Mouse (Mus musculus) liver, adult 10 weeks (tissue): ENCODE measurements around the gene Krtap3-3. TPM values are rescaled to one million over a fixed set of nuclear protein-coding genes. Genes with fewer than 3 reads are reported as not detected.

Experiments used
- polyA plus RNA-seq: library from polyadenylated mRNA; stranded (reverse); fragments of 350-450 nt; fragmentation: Illumina TruSeq; extraction: RNeasy Lipid Tissue Mini Kit (QIAGEN cat#74804); gene quantifications from one replicate; pipeline ENCODE4 v1.2.3, GENCODE M21; 2014; ENCODE audit warnings: low read depth, low replicate concordance

The Krtap3-3 gene
- not detected for polyA plus RNA-seq

GRCm38 (mm10) chr11:99550765-99551164, at the start of gene Krtap3-3:
Gene Krtap3-3, minus strand, starts transcription at chr11:99550865.

GRCm38 (mm10) chr11:99597742-99598141, 47.1 kb upstream of the Krtap3-3 start, which contains the start of gene Krtap9-3:
Gene Krtap9-3, minus strand, starts transcription at chr11:99598105.

GRCm38 (mm10) chr11:99590981-99591380, 40.3 kb upstream of the Krtap3-3 start, which contains the start of gene Krtap1-3:
Gene Krtap1-3, minus strand, starts transcription at chr11:99591339.

GRCm38 (mm10) chr11:99583245-99583704, 32.6 kb upstream of the Krtap3-3 start, which contains the start of gene Krtap1-4:
Gene Krtap1-4, minus strand, starts transcription at chr11:99583654.

GRCm38 (mm10) chr11:99580636-99581035, 30.0 kb upstream of the Krtap3-3 start, which contains the start of gene Krtap1-5:
Gene Krtap1-5, minus strand, starts transcription at chr11:99581016.

GRCm38 (mm10) chr11:99566530-99566929, 15.9 kb upstream of the Krtap3-3 start, which contains the start of gene Krtap3-1:
Gene Krtap3-1, minus strand, starts transcription at chr11:99566630.

GRCm38 (mm10) chr11:99559366-99559765, 8.7 kb upstream of the Krtap3-3 start, which contains the start of gene Gm11939:
Gene Gm11939, minus strand, starts transcription at chr11:99559466.

GRCm38 (mm10) chr11:99556753-99557152, 6.1 kb upstream of the Krtap3-3 start, which contains the start of gene Krtap3-2:
Gene Krtap3-2, minus strand, starts transcription at chr11:99556853.

GRCm38 (mm10) chr11:99521288-99521860, 29.3 kb downstream of the Krtap3-3 start, which contains the start of gene Krt39:
Gene Krt39, minus strand, starts transcription at chr11:99521338.

Other genes with a start within 250 kb of the Krtap3-3 start
- not detected for gene Krt25, start 227.9 kb downstream of the Krtap3-3 start, polyA plus RNA-seq
- gene Krt26, start 212.9 kb downstream of the Krtap3-3 start, polyA plus RNA-seq = not detected
- gene Krt27, start 199.8 kb downstream of the Krtap3-3 start, polyA plus RNA-seq = not detected
- not detected for gene Krt28, start 176.0 kb downstream of the Krtap3-3 start, polyA plus RNA-seq
- gene Krt10, start 161.5 kb downstream of the Krtap3-3 start, polyA plus RNA-seq = 6.3 TPM
- gene Krt12, start 128.6 kb downstream of the Krtap3-3 start, polyA plus RNA-seq = not detected
- not detected for gene Krt20, start 112.7 kb downstream of the Krtap3-3 start, polyA plus RNA-seq
- 2.0 TPM for gene Krt23, start 57.7 kb downstream of the Krtap3-3 start, polyA plus RNA-seq
- not detected for gene Krt39, start 29.5 kb downstream of the Krtap3-3 start, polyA plus RNA-seq
- gene Krt40, start 7.7 kb downstream of the Krtap3-3 start, polyA plus RNA-seq = not detected
- not detected for gene Krtap3-2, start 6.0 kb upstream of the Krtap3-3 start, polyA plus RNA-seq
- gene Gm11939, start 8.6 kb upstream of the Krtap3-3 start, polyA plus RNA-seq = not detected
- gene Krtap3-1, start 15.8 kb upstream of the Krtap3-3 start, polyA plus RNA-seq = not detected
- gene Krtap1-5, start 30.2 kb upstream of the Krtap3-3 start, polyA plus RNA-seq = not detected
- gene Krtap1-4, start 32.8 kb upstream of the Krtap3-3 start, polyA plus RNA-seq = not detected
- gene Krtap1-3, start 40.5 kb upstream of the Krtap3-3 start, polyA plus RNA-seq = not detected
- gene Krtap9-3, start 47.2 kb upstream of the Krtap3-3 start, polyA plus RNA-seq = not detected
- not detected for gene Gm11938, start 52.4 kb upstream of the Krtap3-3 start, polyA plus RNA-seq
- gene Gm11937, start 59.3 kb upstream of the Krtap3-3 start, polyA plus RNA-seq = not detected
- not detected for gene Krtap2-4, start 64.0 kb upstream of the Krtap3-3 start, polyA plus RNA-seq
- not detected for gene Gm11562, start 69.6 kb upstream of the Krtap3-3 start, polyA plus RNA-seq
- gene Krtap4-1, start 77.4 kb upstream of the Krtap3-3 start, polyA plus RNA-seq = not detected
- gene Krtap4-2, start 84.2 kb upstream of the Krtap3-3 start, polyA plus RNA-seq = not detected
- gene Krtap4-7, start 93.2 kb upstream of the Krtap3-3 start, polyA plus RNA-seq = not detected
- not detected for gene Gm11555, start 99.4 kb upstream of the Krtap3-3 start, polyA plus RNA-seq
- not detected for gene Gm11563, start 108.1 kb upstream of the Krtap3-3 start, polyA plus RNA-seq
- not detected for gene Krtap4-6, start 115.1 kb upstream of the Krtap3-3 start, polyA plus RNA-seq
- not detected for gene Gm14190, start 139.9 kb upstream of the Krtap3-3 start, polyA plus RNA-seq
- not detected for gene Gm14180, start 183.4 kb upstream of the Krtap3-3 start, polyA plus RNA-seq
- gene Gm11595, start 222.0 kb upstream of the Krtap3-3 start, polyA plus RNA-seq = not detected
- not detected for gene Krtap4-8, start 229.8 kb upstream of the Krtap3-3 start, polyA plus RNA-seq
- gene Krtap4-9, start 234.3 kb upstream of the Krtap3-3 start, polyA plus RNA-seq = not detected
- not detected for gene Gm11596, start 242.6 kb upstream of the Krtap3-3 start, polyA plus RNA-seq
- gene Gm11569, start 248.1 kb upstream of the Krtap3-3 start, polyA plus RNA-seq = not detected